In the genomic region with DNA sequence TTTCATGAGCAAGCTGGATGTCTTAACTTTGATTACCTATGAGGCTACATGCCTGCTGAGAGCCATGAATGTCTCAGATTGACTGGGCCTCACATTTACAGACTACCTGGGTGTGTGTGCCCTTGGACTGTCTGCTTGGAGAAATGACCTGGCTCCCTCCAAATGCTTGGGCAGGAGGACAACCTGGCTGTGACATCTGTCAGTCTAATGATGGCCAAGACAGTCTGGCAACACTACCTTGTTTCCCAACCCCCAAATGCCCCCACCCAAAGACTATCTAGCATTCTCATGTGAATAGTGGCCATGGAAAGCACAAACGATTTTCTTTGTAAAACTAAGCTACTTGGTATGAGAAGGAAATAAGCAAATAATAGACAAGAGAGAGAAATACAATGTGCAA, we compare ENCODE assay signal across 17 mouse cellular contexts.
DNase-seq lines count a peak whose midpoint lies in the region; ATAC-seq and TF ChIP-seq lines count a peak whose summit lies in the region.
"Had no signal": no experiment of that assay in that cellular context is flagged by ENCODE, and none has a peak within 500 bp of the region (broad histone marks: within the 10 kb centered on the region; RNA-seq: fewer than 3 reads in every experiment).

No protein-coding gene starts in this region.

- no peak for ATAC-seq in intestine, postnatal 0 days
- ATAC-seq: activated CD4-positive, CD25-positive, alpha-beta regulatory T cell, adult 4 months; inflammation-experienced regulatory T-cells, adult 6 months; Patski had no signal

- H3K27ac ChIP-seq in layer of hippocampus, adult 2 months = peak overlapping the region; percentile 79
- H3K27ac ChIP-seq in intestine, postnatal 0 days (ENCODE audit: low read depth, low read length) = no peak overlapping the region
- H3K27ac ChIP-seq: embryonic facial prominence, embryonic 13.5 days; forebrain, embryonic 12.5 days; heart, adult 2 months; hindbrain, embryonic 10.5 days had no signal

- no peak overlapping the region for H3K4me2 ChIP-seq in intestine, postnatal 0 days (replicated peaks; ENCODE audit: low read depth)
- H3K4me2 ChIP-seq: embryonic facial prominence, embryonic 13.5 days; forebrain, embryonic 12.5 days; heart, embryonic 12.5 days had no signal

- H3K4me1 ChIP-seq in intestine, postnatal 0 days (replicated peaks; ENCODE audit: control insufficient read depth, insufficient read depth, low read length) = no peaks in the 10 kb centered on the region
- H3K4me1 ChIP-seq: embryonic facial prominence, embryonic 13.5 days; heart, embryonic 12.5 days; hindbrain, embryonic 10.5 days had no signal

- H3K9ac ChIP-seq in intestine, postnatal 0 days (ENCODE audit: low read depth, low read length) = no peak overlapping the region
- H3K9ac ChIP-seq: embryonic facial prominence, embryonic 13.5 days; forebrain, embryonic 12.5 days; heart, embryonic 12.5 days had no signal

- no peaks in the 10 kb centered on the region for H3K9me3 ChIP-seq in intestine, postnatal 0 days (ENCODE audit: control insufficient read depth)
- H3K9me3 ChIP-seq: embryonic facial prominence, embryonic 13.5 days; heart, embryonic 12.5 days; hindbrain, embryonic 10.5 days had no signal

- DNase-seq in cerebellum, adult 9-10 months = peak; percentile 10
- DNase-seq in cerebellum, adult 11 months = no peak
- DNase-seq in layer of hippocampus, adult 2 months (ENCODE audit: low spot score in 2 of 2) = no peak
- DNase-seq in layer of hippocampus, postnatal 14 days (ENCODE audit: low spot score in 2 of 2) = no peak
- peak; percentile 67 for DNase-seq in brain, adult 2 months (ENCODE audit: low read depth, low spot score)
- peak; percentile 81 to 89 for DNase-seq in cerebellum, postnatal 14 days
- no peak for DNase-seq in kidney, postnatal 25 days
- DNase-seq: gastrocnemius, postnatal 10 days; heart, adult 2 months had no signal

- no peak overlapping the region for H3K4me3 ChIP-seq in layer of hippocampus, adult 2 months
- no peak overlapping the region for H3K4me3 ChIP-seq in intestine, postnatal 0 days (ENCODE audit: low read depth, low read length)
- H3K4me3 ChIP-seq: embryonic facial prominence, embryonic 13.5 days; forebrain, embryonic 12.5 days; heart, adult 2 months; heart, embryonic 12.5 days; hindbrain, embryonic 10.5 days had no signal

- no peak for TF ChIP-seq CTCF in layer of hippocampus, adult 2 months (conservative IDR thresholded peaks at IDR 0.05)
- TF ChIP-seq CTCF in intestine, postnatal 0 days (IDR thresholded peaks at IDR 0.05; ENCODE audit: low read depth) = no peak

- WGBS in intestine, postnatal 0 days = 90% methylated on average over 1 of the region's 1 CpGs

- H3K36me3 ChIP-seq in intestine, postnatal 0 days (ENCODE audit: control insufficient read depth, insufficient read depth) = no peaks in the 10 kb centered on the region
- H3K36me3 ChIP-seq: embryonic facial prominence, embryonic 13.5 days; forebrain, embryonic 12.5 days; heart, embryonic 12.5 days; hindbrain, embryonic 10.5 days had no signal

- H3K27me3 ChIP-seq in intestine, postnatal 0 days (replicated peaks; ENCODE audit: control insufficient read depth, insufficient read depth, low read length) = no peaks in the 10 kb centered on the region
- H3K27me3 ChIP-seq: embryonic facial prominence, embryonic 13.5 days; forebrain, embryonic 12.5 days; heart, embryonic 12.5 days; Patski had no signal

Comparison
In these comparisons a context has a peak if more than half of its experiments do, and no peak if none do; other contexts are left out.
1. DNase-seq: peak in cerebellum, adult 9-10 months (single experiment), brain, adult 2 months (single experiment) and cerebellum, postnatal 14 days (2 of 2); none in cerebellum, adult 11 months (single experiment), layer of hippocampus, adult 2 months (0 of 2), layer of hippocampus, postnatal 14 days (0 of 2) and kidney, postnatal 25 days (0 of 2).